Mouse (Mus musculus) cerebral cortex, adult 2 months (tissue): ENCODE results near the gene Vmn1r121.

Experiments used
- WGBS: fragments of 180-500 bp; shearing (Covaris S2); methylation state at CpG from one replicate; pipeline ENCODE4 v1.1.7; 2018; 5-methylcytosine and 5-hydroxymethylcytosine counted together

The Vmn1r121 gene

DNA sequence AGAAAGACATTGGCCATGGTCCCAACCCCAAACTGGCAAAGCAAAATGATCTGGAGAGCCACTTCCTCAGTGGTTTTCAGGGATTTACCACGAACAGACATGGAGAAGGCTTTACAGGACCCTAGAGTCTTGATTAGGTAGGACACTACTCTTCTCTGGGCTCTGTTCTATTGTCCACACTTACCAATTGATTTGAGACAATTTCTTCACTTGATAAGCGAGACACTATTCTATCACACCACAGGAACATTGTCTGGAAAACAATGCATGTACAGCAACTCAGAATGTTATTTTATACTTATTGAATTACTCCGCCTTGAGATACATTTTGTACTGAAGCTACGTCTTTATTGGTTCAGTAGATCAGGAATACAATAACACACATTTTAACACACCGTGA, at the start of gene Vmn1r121:
TSS of gene Vmn1r121 (minus strand) at position 101 of the 400 bp plus-strand sequence.
- 61% methylated on average over 5 of the region's 5 CpGs for WGBS

DNA sequence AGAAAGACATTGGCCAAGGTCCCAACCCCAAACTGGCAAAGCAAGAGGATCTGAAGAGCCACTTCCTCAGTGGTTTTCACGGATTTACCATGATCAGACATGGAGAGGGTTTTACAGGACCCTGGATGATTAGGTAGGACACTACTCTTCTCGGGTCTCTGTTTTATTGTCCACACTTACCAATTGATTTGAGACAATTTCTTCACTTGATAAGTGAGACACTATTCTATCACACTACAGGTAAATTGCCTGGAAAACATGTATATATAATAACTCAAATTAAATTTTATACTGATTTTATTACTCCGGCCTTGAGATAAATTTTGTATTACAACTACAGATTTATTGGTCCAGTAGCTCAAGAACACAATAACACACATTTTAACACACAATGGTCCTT, 35.7 kb upstream of the Vmn1r121 start, which contains the start of gene Vmn1r122:
TSS of gene Vmn1r122 (minus strand) at position 101 of the 400 bp plus-strand sequence.
- 71% methylated on average over 3 of the region's 3 CpGs for WGBS

DNA sequence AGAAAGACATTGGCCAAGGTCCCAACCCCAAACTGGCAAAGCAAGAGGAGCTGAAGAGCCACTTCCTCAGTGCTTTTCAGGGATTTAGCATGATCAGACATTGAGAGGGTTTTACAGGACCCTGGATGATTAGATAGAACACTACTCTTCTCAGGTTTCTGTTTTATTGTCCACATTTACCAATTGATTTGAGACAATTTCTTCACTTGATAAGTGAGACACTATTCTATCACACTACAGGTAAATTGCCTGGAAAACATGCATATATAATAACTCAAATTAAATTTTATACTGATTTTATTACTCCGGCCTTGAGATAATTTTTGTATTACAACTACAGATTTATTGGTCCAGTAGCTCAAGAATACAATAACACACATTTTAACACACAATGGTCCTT, 44.6 kb downstream of the Vmn1r121 start, which contains the start of gene Vmn1r120:
TSS of gene Vmn1r120 (minus strand) at position 101 of the 400 bp plus-strand sequence.
- WGBS, result 72% methylated on average over 1 of the region's 1 CpGs
